8 mouse cellular contexts compared by ENCODE assay signal in the genomic region with DNA sequence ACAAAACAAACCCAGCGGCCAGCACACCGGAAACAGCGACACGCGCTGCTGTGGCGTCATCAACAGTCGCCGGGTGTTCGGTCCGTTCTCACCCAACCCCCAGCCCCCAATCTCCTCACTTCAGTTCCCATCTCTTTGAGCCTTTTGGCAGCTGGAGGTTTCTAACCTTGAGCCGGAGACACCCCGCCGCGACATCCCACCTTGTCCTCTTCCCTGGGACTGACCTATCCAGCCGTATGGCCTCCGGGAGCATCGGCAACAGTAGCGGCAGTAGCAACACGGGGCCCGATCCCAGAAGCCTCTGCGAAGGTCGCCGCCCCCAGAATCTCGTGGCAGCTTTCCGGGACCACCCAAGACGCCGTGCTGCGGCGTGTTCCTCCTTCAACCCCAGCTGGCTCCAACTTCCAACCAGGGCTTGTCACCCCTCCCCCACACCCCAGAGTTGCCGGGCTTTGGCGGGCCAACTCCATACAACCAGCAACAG. TPM values are rescaled to one million over a fixed set of nuclear protein-coding genes. Genes with fewer than 3 reads are reported as not detected.
DNase-seq lines count a peak whose midpoint lies in the region; ATAC-seq and TF ChIP-seq lines count a peak whose summit lies in the region.

A gene (minus strand): TSS at position 303 of the 484 bp plus-strand sequence.

- peak within 1 kb of the TSS; percentile 53 for H3K4me2 ChIP-seq in forebrain, embryonic 15.5 days (replicated peaks)
- peak within 1 kb of the TSS; percentile 63 for H3K4me2 ChIP-seq in neural tube, embryonic 14.5 days (ENCODE audit: low read depth, low read length)

- TF ChIP-seq CTCF in G1E (IDR thresholded peaks at IDR 0.05; ENCODE audit: low read depth, low read length): no peak
- TF ChIP-seq CTCF in testis, adult 2 months (IDR thresholded peaks at IDR 0.05; ENCODE audit: control insufficient read depth, insufficient read depth, insufficient replicate concordance, low read depth, low read length): no peak

- peaks cover 11% of the 10 kb centered on the region; the same call in 1 of the 2 replicates for H3K4me1 ChIP-seq in G1E (ENCODE audit: insufficient read depth, low read depth, low read length)
- peaks cover 7% of the 10 kb centered on the region for H3K4me1 ChIP-seq in forebrain, embryonic 15.5 days
- H3K4me1 ChIP-seq in neural tube, embryonic 14.5 days (ENCODE audit: control insufficient read depth, insufficient read depth, low read length): no peaks in the 10 kb centered on the region
- no peaks in the 10 kb centered on the region; the same call in 1 of the 2 replicates for H3K4me1 ChIP-seq in testis, adult 2 months (ENCODE audit: control insufficient read depth, insufficient read depth, low read length)

- peak; percentile 53 for DNase-seq in G1E (ENCODE audit: low spot score)
- peak; percentile 82 for DNase-seq in cerebellum, adult 11-12 months
- DNase-seq in heart, postnatal 25 days (ENCODE audit: low spot score): peak; percentile 72
- DNase-seq in layer of hippocampus, adult 18-20 months (ENCODE audit: low spot score in 2 of 2): peak; percentile 75 to 87
- peak; percentile 84 to 87 for DNase-seq in lung, adult 18-20 months

- intact Hi-C loops in heart, postnatal 25 days (cut with DNase I): no loop called here

- H3K27me3 ChIP-seq in G1E (ENCODE audit: insufficient read depth, low read length): no peaks in the 10 kb centered on the region
- H3K27me3 ChIP-seq in forebrain, embryonic 15.5 days: no peaks in the 10 kb centered on the region
- H3K27me3 ChIP-seq in neural tube, embryonic 14.5 days (ENCODE audit: control insufficient read depth, insufficient read depth, low read length): no peaks in the 10 kb centered on the region
- no peaks in the 10 kb centered on the region for H3K27me3 ChIP-seq in testis, adult 2 months (ENCODE audit: control insufficient read depth, insufficient read depth, low read length)

- H3K27ac ChIP-seq in forebrain, embryonic 15.5 days (replicated peaks): peak within 1 kb of the TSS; percentile 91
- peak within 1 kb of the TSS; percentile 89 for H3K27ac ChIP-seq in neural tube, embryonic 14.5 days (ENCODE audit: low read depth, low read length)
- peak within 1 kb of the TSS; percentile 99 for H3K27ac ChIP-seq in testis, adult 2 months (ENCODE audit: control insufficient read depth, insufficient read depth, low read depth, low read length)

- WGBS in forebrain, embryonic 15.5 days: 29% methylated on average over 31 of the region's 31 CpGs
- WGBS in neural tube, embryonic 14.5 days: 21% methylated on average over 31 of the region's 31 CpGs

- H3K4me3 ChIP-seq in G1E (ENCODE audit: low read depth, low read length): peak within 1 kb of the TSS; percentile 72
- H3K4me3 ChIP-seq in forebrain, embryonic 15.5 days: peak within 1 kb of the TSS; percentile 60
- peak within 1 kb of the TSS; percentile 43 for H3K4me3 ChIP-seq in neural tube, embryonic 14.5 days (ENCODE audit: low read depth, low read length)
- H3K4me3 ChIP-seq in testis, adult 2 months (ENCODE audit: control insufficient read depth, low read depth, low read length): peak within 1 kb of the TSS; percentile 96

- peak; percentile 41; the same call in 1 of the 2 replicates for TF ChIP-seq POLR2A in testis, adult 2 months (IDR thresholded peaks at IDR 0.05; ENCODE audit: control insufficient read depth, low read depth, low read length)

- H3K9me3 ChIP-seq in G1E (replicated peaks): no peaks in the 10 kb centered on the region
- no peaks in the 10 kb centered on the region for H3K9me3 ChIP-seq in forebrain, embryonic 15.5 days
- no peaks in the 10 kb centered on the region for H3K9me3 ChIP-seq in neural tube, embryonic 14.5 days (ENCODE audit: control insufficient read depth, low read length)

- H3K9ac ChIP-seq in forebrain, embryonic 15.5 days (replicated peaks): peak within 1 kb of the TSS; percentile 56
- peak within 1 kb of the TSS; percentile 53 for H3K9ac ChIP-seq in neural tube, embryonic 14.5 days (replicated peaks; ENCODE audit: low read depth, low read length)

- ATAC-seq in G1E (ENCODE audit: extremely low read depth, insufficient number of reproducible peaks, low FRiP score, poor library complexity, severe bottlenecking): peak; percentile 96
- ATAC-seq in forebrain, embryonic 15.5 days (replicated peaks): peak; percentile 97
- ATAC-seq in neural tube, embryonic 14.5 days (ENCODE audit: low read depth): peak; percentile 97

- peaks cover 6% of the 10 kb centered on the region for H3K36me3 ChIP-seq in G1E (replicated peaks)
- H3K36me3 ChIP-seq in forebrain, embryonic 15.5 days: no peaks in the 10 kb centered on the region
- H3K36me3 ChIP-seq in neural tube, embryonic 14.5 days (ENCODE audit: control insufficient read depth, insufficient read depth, low read length): no peaks in the 10 kb centered on the region
- H3K36me3 ChIP-seq in testis, adult 2 months (ENCODE audit: control insufficient read depth, insufficient read depth, low read length): no peaks in the 10 kb centered on the region

RNA-seq across cellular contexts. Expression of the gene that starts here (rescaled TPM):
- total RNA-seq in G1E (2014; fragmentation: Nextera tagmentation) (4.4 and 10.9 TPM in 2 replicates), G1E (2017) (9.4 and 11.1 TPM in 2 replicates)
- 0.44 and 0.46 TPM in 2 replicates for polyA plus RNA-seq in G1E (2012)
- 15.7 and 17.8 TPM in 2 replicates for polyA plus RNA-seq in forebrain, embryonic 15.5 days (2015; fragmentation: Nextera tagmentation; extraction: Ambion mirVana)
- 1 to 10 TPM; 2.3 to 4.7 TPM for total RNA-seq in heart, postnatal 25 days (2021)
- total RNA-seq in layer of hippocampus, adult 18-20 months (2021): 10 to 100 TPM; 20.3 to 35.5 TPM
- 13.1 and 15.1 TPM in 2 replicates for polyA plus RNA-seq in neural tube, embryonic 14.5 days (2014; fragmentation: Nextera tagmentation; extraction: Ambion mirVana)
- polyA plus RNA-seq in testis, adult 2 months (2012; rRNA removed): 3.6 and 4.2 TPM in 2 replicates

Comparison
In these comparisons a context has a peak if more than half of its experiments do, and no peak if none do; other contexts are left out.
1. Peak in every context shown above with its lines: DNase-seq, ATAC-seq, H3K4me3 ChIP-seq and H3K27ac ChIP-seq.
2. H3K4me3 ChIP-seq: peak in every context shown above with its lines; median percentile 96 in testis, adult 2 months; 72 in G1E; 60 in forebrain, embryonic 15.5 days; 43 in neural tube, embryonic 14.5 days.